Mouse (Mus musculus) midbrain, embryonic 14.5 days (tissue): ENCODE measurements at regions not wholly inside any gene's neighbourhood (a gene's known extent, or its start where the extent isn't known, plus 50 kb on each side); places are given as distances from the start of the nearest gene placed in this dataset.

Experiments
- ATAC-seq: fragments of 200-750 bp; cut with Nextera tagmentation; 2 replicates; pipeline ENCODE4 v1.8.0; 2017; ENCODE audit warnings: moderate number of reproducible peaks, moderate library complexity; ENCODE audit not compliant: low FRiP score, low TSS enrichment
- DNase-seq: peaks from one replicate; pipeline ENCODE4 v3.0.0-alpha.2; 2015
- H3K27ac ChIP-seq: fragments of 300-500 bp; sonication (generic); replicated peaks from 2 replicates; pipeline ENCODE4 v1.5.1; 2014; ENCODE audit warnings: mild to moderate bottlenecking, low read depth, low read length, moderate library complexity
- H3K27me3 ChIP-seq: fragments of 300-500 bp; sonication (generic); 2 replicates; pipeline ENCODE4 v1.6.1; 2014; ENCODE audit warnings: low read length, control low read depth, mixed read lengths; ENCODE audit not compliant: control insufficient read depth, insufficient read depth
- H3K36me3 ChIP-seq: fragments of 300-500 bp; sonication (generic); 2 replicates; pipeline ENCODE4 v1.6.1; 2014; ENCODE audit warnings: low read length, control low read depth; ENCODE audit not compliant: control insufficient read depth, insufficient read depth
- H3K4me1 ChIP-seq: fragments of 300-500 bp; sonication (generic); 2 replicates; pipeline ENCODE4 v1.6.1; 2014; ENCODE audit warnings: mild to moderate bottlenecking, antibody characterized with exemption, low read length, control low read depth; ENCODE audit not compliant: control insufficient read depth, insufficient read depth
- H3K4me2 ChIP-seq: fragments of 300-500 bp; sonication (generic); 2 replicates; pipeline ENCODE4 v1.6.1; 2014; ENCODE audit warnings: mild to moderate bottlenecking, low read length, moderate library complexity
- H3K4me3 ChIP-seq: fragments of 300-500 bp; sonication (generic); replicated peaks from 2 replicates; pipeline ENCODE4 v1.5.1; 2014; ENCODE audit warnings: low read depth, low read length
- H3K9ac ChIP-seq: fragments of 300-500 bp; sonication (generic); replicated peaks from 2 replicates; pipeline ENCODE4 v1.6.1; 2014; ENCODE audit warnings: mild to moderate bottlenecking, low read length, moderate library complexity
- H3K9me3 ChIP-seq: fragments of 300-500 bp; sonication (generic); 2 replicates; pipeline ENCODE4 v1.6.1; 2016; ENCODE audit warnings: low read length, control low read depth, mixed read lengths; ENCODE audit not compliant: control insufficient read depth
- WGBS: fragments of 180-500 bp; shearing (Covaris S2); extraction: QIAGEN DNeasy Blood & Tissue Kit; methylation state at CpG from one replicate; pipeline ENCODE4 v1.1.7; 2014; 5-methylcytosine and 5-hydroxymethylcytosine counted together

DNA sequence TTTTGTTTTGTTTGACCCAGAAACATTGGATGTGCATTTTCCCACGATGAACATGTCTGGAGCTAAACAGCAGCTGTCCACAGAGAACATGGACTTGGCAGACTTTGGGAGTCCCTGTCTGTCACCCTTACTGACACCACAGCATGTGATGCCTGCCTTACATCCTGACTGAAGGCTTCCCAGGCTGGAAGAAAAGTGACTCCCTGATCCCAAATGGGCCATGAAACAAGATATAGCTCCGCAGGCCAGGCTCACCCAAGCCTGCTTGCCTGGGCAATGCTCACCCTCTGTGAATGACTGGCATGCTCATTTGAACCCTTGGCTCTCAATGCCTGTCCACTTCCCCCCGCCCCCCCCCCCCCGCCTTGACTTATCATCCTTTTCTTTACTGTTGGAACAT is 57.1 kb upstream of the Sfrp2 start:
- Histone ChIP-seq H3K9me3 (no peaks in the 10 kb centered on the region), H3K4me1 (no peaks in the 10 kb centered on the region), H3K9ac (no peak overlapping the region), H3K27ac (no peak overlapping the region), H3K36me3 (no peaks in the 10 kb centered on the region), H3K4me2 (no peak overlapping the region), H3K27me3 (no peaks in the 10 kb centered on the region), H3K4me3 (no peak overlapping the region)
- ATAC-seq (no peak), DNase-seq (no peak)
- WGBS, result 70% methylated on average over 4 of the region's 4 CpGs

DNA sequence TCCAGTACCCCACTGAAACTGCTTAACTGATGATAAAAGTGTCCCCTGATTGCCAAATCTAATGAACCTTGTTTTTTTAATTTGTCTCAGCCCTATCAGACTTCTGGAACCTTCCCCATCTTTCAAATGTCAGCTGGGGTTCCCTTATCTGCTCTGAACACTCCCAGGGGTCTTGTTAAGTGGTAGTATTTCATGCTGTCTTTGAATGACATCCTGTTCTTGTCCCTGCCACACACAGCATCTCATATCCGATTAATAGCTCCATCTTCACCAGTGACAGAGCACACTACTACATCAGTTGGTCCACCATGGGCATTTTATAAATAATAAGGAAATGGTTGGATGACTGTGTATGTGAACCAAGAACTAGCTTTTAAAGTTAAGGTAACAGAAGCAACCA is 56.6 kb upstream of the Sfrp2 start:
- Histone ChIP-seq H3K4me1 (no peaks in the 10 kb centered on the region), H3K27ac (no peak overlapping the region), H3K27me3 (no peaks in the 10 kb centered on the region), H3K36me3 (no peaks in the 10 kb centered on the region), H3K9me3 (no peaks in the 10 kb centered on the region), H3K4me2 (no peak overlapping the region), H3K9ac (no peak overlapping the region), H3K4me3 (no peak overlapping the region)
- WGBS, result 62% methylated on average over 1 of the region's 1 CpGs
- ATAC-seq (no peak), DNase-seq (no peak)

DNA sequence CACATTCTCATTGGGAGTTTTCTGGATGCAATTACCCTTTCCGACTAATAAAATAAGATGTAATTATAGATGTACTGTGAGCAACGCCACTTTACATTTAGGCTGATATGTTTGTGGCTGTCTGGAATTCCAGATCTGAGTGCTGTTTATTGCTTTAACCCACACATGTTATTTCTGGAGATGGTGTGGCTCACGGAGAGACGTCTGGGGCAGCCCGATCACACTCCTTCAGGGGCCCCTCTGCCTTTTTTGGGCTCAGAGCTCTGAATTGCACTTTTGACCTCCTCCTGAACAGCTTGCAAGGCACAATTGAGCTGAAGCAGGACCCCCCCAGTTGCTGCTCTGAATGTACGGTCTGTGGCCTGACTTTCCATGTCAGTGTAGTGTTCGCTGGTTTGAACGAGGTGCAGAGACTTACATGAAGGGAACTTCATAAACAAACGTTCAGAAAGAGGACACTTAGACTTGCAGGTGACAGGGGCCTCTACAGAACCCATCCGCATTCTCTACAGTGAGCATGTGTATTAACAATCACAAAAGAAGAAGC is 55.1 kb upstream of the Sfrp2 start:
- Histone ChIP-seq H3K9me3 (no peaks in the 10 kb centered on the region), H3K4me2 (no peak overlapping the region), H3K27me3 (no peaks in the 10 kb centered on the region), H3K27ac (no peak overlapping the region), H3K9ac (no peak overlapping the region), H3K36me3 (no peaks in the 10 kb centered on the region), H3K4me1 (no peaks in the 10 kb centered on the region), H3K4me3 (no peak overlapping the region)
- WGBS, result 66% methylated on average over 10 of the region's 10 CpGs
- no peak for ATAC-seq
- no peak for DNase-seq

DNA sequence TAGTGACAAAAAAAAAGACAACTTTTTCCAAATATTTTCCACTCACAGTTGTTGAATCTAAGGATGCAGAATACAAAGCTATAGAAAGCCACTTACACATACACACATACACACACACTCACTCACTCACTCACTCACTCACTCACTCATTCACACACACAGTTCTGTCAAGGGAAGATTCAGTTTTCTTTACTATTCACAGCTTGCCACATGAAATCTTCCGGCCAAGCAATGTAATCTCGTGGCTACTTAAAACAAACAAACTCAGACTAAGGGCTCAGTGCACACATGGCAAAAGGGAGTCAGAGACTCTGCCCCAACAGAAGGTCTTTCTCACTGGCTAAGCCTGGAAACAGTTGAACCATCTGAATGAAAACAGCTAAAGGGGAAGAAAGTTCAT is 53.8 kb upstream of the Sfrp2 start:
- WGBS, result 75% methylated on average over 2 of the region's 2 CpGs
- no peaks in the 10 kb centered on the region for H3K36me3 ChIP-seq
- no peak for DNase-seq

DNA sequence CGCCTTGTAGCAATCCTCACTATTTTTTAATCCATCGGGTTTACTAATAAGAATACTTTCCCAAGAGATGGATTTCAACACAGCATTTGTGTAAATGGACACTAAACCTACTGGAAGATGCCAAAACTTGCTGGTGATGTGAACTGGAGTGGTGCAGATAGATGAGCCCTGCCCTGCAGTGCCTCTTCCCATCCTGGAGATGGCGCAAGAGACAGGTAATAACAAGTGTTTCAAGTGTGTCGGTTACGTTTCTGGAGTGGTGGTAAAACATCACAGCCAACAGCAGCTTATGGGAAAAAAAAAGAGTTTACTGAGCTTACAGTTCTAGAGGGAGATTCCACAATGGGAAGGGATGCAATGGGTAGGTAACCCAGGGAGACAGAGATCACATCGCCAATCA is 51.5 kb upstream of the Sfrp2 start:
- Histone ChIP-seq H3K27ac (no peak overlapping the region), H3K9me3 (no peaks in the 10 kb centered on the region), H3K4me1 (no peaks in the 10 kb centered on the region), H3K4me3 (no peak overlapping the region), H3K9ac (no peak overlapping the region), H3K27me3 (no peaks in the 10 kb centered on the region), H3K4me2 (no peak overlapping the region), H3K36me3 (no peaks in the 10 kb centered on the region)
- ATAC-seq (no peak), DNase-seq (no peak)
- 58% methylated on average over 6 of the region's 6 CpGs for WGBS

More for the DNA sequence above, 53.8 kb upstream of the Sfrp2 start:
- H3K4me2 ChIP-seq, result no peak overlapping the region
- H3K9me3 ChIP-seq, result no peaks in the 10 kb centered on the region
- H3K4me1 ChIP-seq, result no peaks in the 10 kb centered on the region
- no peak overlapping the region for H3K4me3 ChIP-seq
- no peak for ATAC-seq
- no peaks in the 10 kb centered on the region for H3K27me3 ChIP-seq
- H3K9ac ChIP-seq, result no peak overlapping the region
- H3K27ac ChIP-seq, result no peak overlapping the region
